Mouse (Mus musculus): ENCODE data around the gene Evc. TPM values are rescaled to one million over a fixed set of nuclear protein-coding genes. Genes with fewer than 3 reads are reported as not detected.

The Evc gene
- polyA plus RNA-seq, 1 experiment: 13.3 TPM

- no peaks in the 10 kb centered on the region for H3K79me2 ChIP-seq (ENCODE audit: control insufficient read depth, insufficient read depth)
- no peak overlapping the region for H3K4me2 ChIP-seq (ENCODE audit: low read depth)
These were observed 4.6 kb downstream of the Evc start for GRCm38 (mm10) chr5:37332066-37332465.

GRCm38 (mm10) chr5:37331133-37331505 is 5.6 kb downstream of the Evc start:
- Histone ChIP-seq H3K36me3 (ENCODE audit: control insufficient read depth, insufficient read depth) (no peaks in the 10 kb centered on the region), H3K4me2 (ENCODE audit: low read depth) (no peak overlapping the region), H3ac (ENCODE audit: control insufficient read depth, insufficient read length) (no peak overlapping the region), H3K27me3 (ENCODE audit: control insufficient read depth, insufficient read depth, insufficient read length) (no peaks in the 10 kb centered on the region), H3K79me2 (ENCODE audit: control insufficient read depth, insufficient read depth) (no peaks in the 10 kb centered on the region), H3K4me3 (no peak overlapping the region)
- no peak for TF ChIP-seq TCF3 (IDR thresholded peaks at IDR 0.05; ENCODE audit: insufficient read length, low read depth)
- TF ChIP-seq SRF (IDR thresholded peaks at IDR 0.05; ENCODE audit: control insufficient read depth, insufficient read length, low read depth): no peak

More at GRCm38 (mm10) chr5:37332066-37332465, 4.6 kb downstream of the Evc start:
- TF ChIP-seq E2F4 (IDR thresholded peaks at IDR 0.05; ENCODE audit: insufficient read depth): no peak
- no peak for TF ChIP-seq CEBPB (IDR thresholded peaks at IDR 0.05; ENCODE audit: insufficient read depth, poor library complexity, severe bottlenecking)
- no peak for TF ChIP-seq SRF (IDR thresholded peaks at IDR 0.05; ENCODE audit: control insufficient read depth, insufficient read length, low read depth)
- TF ChIP-seq MYOG (IDR thresholded peaks at IDR 0.05; ENCODE audit: control insufficient read depth in 1 of 3, insufficient read depth in 1 of 3, insufficient read length in 2 of 3, low read depth in 2 of 3): no peak
- TF ChIP-seq USF1 (IDR thresholded peaks at IDR 0.05; ENCODE audit: low read depth): no peak
- no peak for TF ChIP-seq MAX (IDR thresholded peaks at IDR 0.05; ENCODE audit: low read depth)
- TF ChIP-seq REST (IDR thresholded peaks at IDR 0.05; ENCODE audit: insufficient read depth, insufficient read length): no peak
- no peak for TF ChIP-seq TCF12 (IDR thresholded peaks at IDR 0.05; ENCODE audit: insufficient read depth, poor library complexity, severe bottlenecking)
- no peak for TF ChIP-seq POLR2AphosphoS2 (IDR thresholded peaks at IDR 0.05; ENCODE audit: insufficient read length, low read depth)
- no peak for TF ChIP-seq POLR2A (IDR thresholded peaks at IDR 0.05; ENCODE audit: insufficient read length, low read depth)
- TF ChIP-seq TCF3 (IDR thresholded peaks at IDR 0.05; ENCODE audit: insufficient read length, low read depth): no peak
- no peak for TF ChIP-seq MYOD1 (IDR thresholded peaks at IDR 0.05; ENCODE audit: control insufficient read depth in 1 of 3, insufficient read length in 2 of 3, low read depth in 2 of 3)
- Histone ChIP-seq H3K27me3 (ENCODE audit: control insufficient read depth, insufficient read depth, insufficient read length) (no peaks in the 10 kb centered on the region), H3K36me3 (ENCODE audit: control insufficient read depth, insufficient read depth) (no peaks in the 10 kb centered on the region), H3K4me3 (no peak overlapping the region), H3ac (ENCODE audit: control insufficient read depth, insufficient read length) (no peak overlapping the region)

- Histone ChIP-seq H3K36me3 (ENCODE audit: control insufficient read depth, insufficient read depth) (no peaks in the 10 kb centered on the region), H3K27me3 (ENCODE audit: control insufficient read depth, insufficient read depth, insufficient read length) (no peaks in the 10 kb centered on the region), H3K4me2 (ENCODE audit: low read depth) (no peak overlapping the region), H3ac (ENCODE audit: control insufficient read depth, insufficient read length) (no peak overlapping the region), H3K79me2 (ENCODE audit: control insufficient read depth, insufficient read depth) (no peaks in the 10 kb centered on the region), H3K4me3 (no peak overlapping the region)
- no peak for TF ChIP-seq POLR2AphosphoS2 (IDR thresholded peaks at IDR 0.05; ENCODE audit: insufficient read length, low read depth)
- no peak for TF ChIP-seq POLR2A (IDR thresholded peaks at IDR 0.05; ENCODE audit: insufficient read length, low read depth)
- TF ChIP-seq TCF12 (IDR thresholded peaks at IDR 0.05; ENCODE audit: insufficient read depth, poor library complexity, severe bottlenecking): no peak
- no peak for TF ChIP-seq E2F4 (IDR thresholded peaks at IDR 0.05; ENCODE audit: insufficient read depth)
- no peak for TF ChIP-seq USF1 (IDR thresholded peaks at IDR 0.05; ENCODE audit: low read depth)
- no peak for TF ChIP-seq CEBPB (IDR thresholded peaks at IDR 0.05; ENCODE audit: insufficient read depth, poor library complexity, severe bottlenecking)
- TF ChIP-seq TCF3 (IDR thresholded peaks at IDR 0.05; ENCODE audit: insufficient read length, low read depth): no peak
- no peak for TF ChIP-seq MYOD1 (IDR thresholded peaks at IDR 0.05; ENCODE audit: control insufficient read depth in 1 of 3, insufficient read length in 2 of 3, low read depth in 2 of 3)
- TF ChIP-seq REST (IDR thresholded peaks at IDR 0.05; ENCODE audit: insufficient read depth, insufficient read length): no peak
These were observed 6.1 kb downstream of the Evc start for GRCm38 (mm10) chr5:37330449-37331132.

GRCm38 (mm10) chr5:37326675-37327074 is 10.0 kb downstream of the Evc start:
- TF ChIP-seq E2F4 (IDR thresholded peaks at IDR 0.05; ENCODE audit: insufficient read depth): no peak
- TF ChIP-seq CEBPB (IDR thresholded peaks at IDR 0.05; ENCODE audit: insufficient read depth, poor library complexity, severe bottlenecking): no peak
- TF ChIP-seq POLR2A (IDR thresholded peaks at IDR 0.05; ENCODE audit: insufficient read length, low read depth): no peak
- TF ChIP-seq POLR2AphosphoS2 (IDR thresholded peaks at IDR 0.05; ENCODE audit: insufficient read length, low read depth): no peak
- no peak for TF ChIP-seq MYOG (IDR thresholded peaks at IDR 0.05; ENCODE audit: control insufficient read depth in 1 of 3, insufficient read depth in 1 of 3, insufficient read length in 2 of 3, low read depth in 2 of 3)
- no peak for TF ChIP-seq MYOD1 (IDR thresholded peaks at IDR 0.05; ENCODE audit: control insufficient read depth in 1 of 3, insufficient read length in 2 of 3, low read depth in 2 of 3)
- TF ChIP-seq TCF12 (IDR thresholded peaks at IDR 0.05; ENCODE audit: insufficient read depth, poor library complexity, severe bottlenecking): no peak
- TF ChIP-seq MAX (IDR thresholded peaks at IDR 0.05; ENCODE audit: low read depth): no peak
- TF ChIP-seq USF1 (IDR thresholded peaks at IDR 0.05; ENCODE audit: low read depth): no peak
- TF ChIP-seq TCF3 (IDR thresholded peaks at IDR 0.05; ENCODE audit: insufficient read length, low read depth): no peak
- no peak for TF ChIP-seq SRF (IDR thresholded peaks at IDR 0.05; ENCODE audit: control insufficient read depth, insufficient read length, low read depth)
- no peak for TF ChIP-seq REST (IDR thresholded peaks at IDR 0.05; ENCODE audit: insufficient read depth, insufficient read length)
- Histone ChIP-seq H3K4me2 (ENCODE audit: low read depth) (no peak overlapping the region), H3K4me3 (no peak overlapping the region), H3K79me2 (ENCODE audit: control insufficient read depth, insufficient read depth) (no peaks in the 10 kb centered on the region), H3K27me3 (ENCODE audit: control insufficient read depth, insufficient read depth, insufficient read length) (no peaks in the 10 kb centered on the region), H3ac (ENCODE audit: control insufficient read depth, insufficient read length) (no peak overlapping the region), H3K36me3 (ENCODE audit: control insufficient read depth, insufficient read depth) (no peaks in the 10 kb centered on the region)

- no peak overlapping the region for H3ac ChIP-seq (ENCODE audit: control insufficient read depth, insufficient read length)
- H3K79me2 ChIP-seq (ENCODE audit: control insufficient read depth, insufficient read depth): no peaks in the 10 kb centered on the region
- no peak overlapping the region for H3K4me2 ChIP-seq (ENCODE audit: low read depth)
- H3K27me3 ChIP-seq (ENCODE audit: control insufficient read depth, insufficient read depth, insufficient read length): no peaks in the 10 kb centered on the region
- TF ChIP-seq REST (IDR thresholded peaks at IDR 0.05; ENCODE audit: insufficient read depth, insufficient read length) (no peak), CEBPB (IDR thresholded peaks at IDR 0.05; ENCODE audit: insufficient read depth, poor library complexity, severe bottlenecking) (no peak), MYOG (IDR thresholded peaks at IDR 0.05; ENCODE audit: control insufficient read depth in 1 of 3, insufficient read depth in 1 of 3, insufficient read length in 2 of 3, low read depth in 2 of 3) (no peak), MAX (IDR thresholded peaks at IDR 0.05; ENCODE audit: low read depth) (no peak)
- no peak overlapping the region for H3K4me3 ChIP-seq
- H3K36me3 ChIP-seq (ENCODE audit: control insufficient read depth, insufficient read depth): no peaks in the 10 kb centered on the region
These were observed 15.9 kb downstream of the Evc start for GRCm38 (mm10) chr5:37320761-37321160.
